Mouse (Mus musculus) urinary bladder, adult 2 months (tissue): ENCODE results near the gene Grap. TPM values are rescaled to one million over a fixed set of nuclear protein-coding genes. Genes with fewer than 3 reads are reported as not detected.
"Not testable (repeated sequence)": the region's sequence is repeated elsewhere in the genome, so short reads cannot be mapped to it uniquely, and the experiment has no call there.

Experiments
- DNase-seq: peaks from one replicate; pipeline ENCODE4 v3.0.0; 2022; ENCODE audit warnings: low spot score
- polyA plus RNA-seq: library from polyadenylated mRNA; depleted of rRNA; stranded (reverse); fragments of >200 nt; gene quantifications from 2 replicates; pipeline ENCODE4 v1.2.3, GENCODE M21; 2012

Gene Grap
- polyA plus RNA-seq, 1 experiment: 5.5 TPM

DNA sequence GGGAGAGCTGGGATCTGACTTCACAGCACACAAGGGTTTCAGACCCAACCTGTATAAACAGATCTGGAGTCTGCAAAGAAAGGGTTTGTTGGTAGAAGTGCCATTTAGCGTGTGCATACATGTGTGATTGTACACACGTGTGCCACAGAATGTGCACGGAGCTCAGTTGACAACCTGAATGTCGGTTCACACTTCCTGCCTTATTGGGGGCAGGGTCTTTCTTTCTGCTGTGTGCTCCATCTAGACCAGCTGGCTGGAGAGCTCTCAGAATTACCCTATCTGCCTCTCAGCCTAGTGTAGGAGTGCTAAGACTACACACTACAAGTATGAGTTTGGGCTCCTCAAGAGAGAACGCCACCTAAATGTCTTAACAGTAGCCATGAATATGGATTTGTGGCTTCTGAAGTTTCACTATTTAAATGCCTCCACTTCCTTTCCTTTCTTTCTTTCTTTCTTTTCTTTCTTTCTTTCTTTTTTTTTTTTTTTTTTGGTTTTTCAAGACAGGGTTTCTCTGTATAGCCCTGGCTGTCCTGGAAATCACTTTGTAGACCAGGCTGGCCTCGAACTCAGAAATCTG lies 13.4 kb upstream of the Grap start:
- DNase-seq: no peak

DNA sequence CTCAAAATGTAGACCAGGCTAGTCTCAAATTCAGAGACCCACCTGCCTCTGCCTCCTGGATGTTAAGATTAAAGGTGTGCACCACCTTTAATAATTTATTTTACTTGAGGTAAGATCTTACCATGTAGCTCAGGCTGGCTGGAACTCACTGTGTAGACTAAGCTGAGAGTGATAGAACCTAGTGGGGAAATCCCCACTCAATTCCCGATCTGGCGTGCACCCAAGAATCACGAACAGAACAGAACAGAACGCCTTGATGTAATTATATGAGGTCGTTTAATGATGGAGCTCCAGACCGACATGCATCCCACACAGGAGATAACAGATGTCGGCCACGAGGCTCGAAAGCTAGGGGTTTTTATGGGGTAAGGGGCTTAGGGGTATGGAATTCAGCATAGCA lies 12.5 kb upstream of the Grap start:
- not testable (repeated sequence) for DNase-seq

DNA sequence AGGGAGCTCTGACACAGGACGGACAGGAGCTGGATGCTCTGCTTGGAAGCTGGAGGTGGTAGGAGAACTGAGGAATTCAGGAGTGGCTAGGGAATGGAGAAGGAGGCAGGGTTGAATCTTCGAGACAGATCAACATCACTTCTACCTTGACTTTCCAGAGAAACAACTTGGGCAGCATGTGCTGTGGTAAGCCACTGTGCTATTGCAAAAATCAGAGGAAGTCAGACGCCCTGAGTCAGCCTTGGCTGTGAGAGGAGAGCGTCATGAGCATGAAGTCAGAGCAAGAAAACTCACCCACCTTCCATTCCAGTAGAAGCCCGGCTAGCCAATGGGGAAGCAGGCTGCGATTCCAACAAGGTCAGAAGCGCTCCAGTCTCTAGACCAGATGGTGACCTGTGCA lies 11.0 kb upstream of the Grap start:
- DNase-seq: no peak

DNA sequence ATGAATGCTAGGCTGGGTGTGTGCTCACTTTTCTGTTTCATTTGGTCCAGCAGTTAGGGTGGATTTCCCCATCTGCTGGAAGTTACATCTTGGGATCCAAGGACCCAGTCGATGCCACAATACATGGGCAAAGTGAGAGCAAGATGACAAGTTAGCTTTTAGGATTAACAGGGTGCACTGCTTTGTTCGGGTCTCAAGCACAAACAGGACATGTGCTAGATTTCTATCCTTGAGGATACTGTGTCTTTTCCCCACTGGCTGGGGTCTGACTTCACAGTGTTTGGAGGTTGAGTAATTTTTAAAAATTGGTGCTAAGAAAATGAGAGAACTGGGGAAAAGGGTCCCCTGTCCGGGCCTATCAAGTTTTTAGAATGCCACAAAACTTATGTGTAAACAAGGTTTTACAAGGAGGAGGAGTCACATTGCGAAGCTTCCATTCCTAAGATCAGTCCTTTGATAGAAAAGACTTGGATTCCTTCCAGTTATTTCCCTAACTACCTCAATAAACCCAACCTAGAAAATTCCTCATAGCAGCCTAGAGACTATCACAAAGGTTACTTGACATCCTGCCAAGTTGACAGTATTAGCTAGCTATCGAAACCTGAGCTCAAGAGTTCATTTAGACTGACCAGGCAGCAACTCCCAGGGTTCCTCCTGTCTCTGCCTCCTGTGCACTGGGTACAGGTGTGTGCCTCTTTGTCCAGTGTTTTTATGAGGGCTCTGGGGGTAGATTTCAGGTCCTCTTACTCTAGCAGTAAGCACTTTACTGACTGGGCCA lies 9.7 kb upstream of the Grap start:
- DNase-seq: no peak

DNA sequence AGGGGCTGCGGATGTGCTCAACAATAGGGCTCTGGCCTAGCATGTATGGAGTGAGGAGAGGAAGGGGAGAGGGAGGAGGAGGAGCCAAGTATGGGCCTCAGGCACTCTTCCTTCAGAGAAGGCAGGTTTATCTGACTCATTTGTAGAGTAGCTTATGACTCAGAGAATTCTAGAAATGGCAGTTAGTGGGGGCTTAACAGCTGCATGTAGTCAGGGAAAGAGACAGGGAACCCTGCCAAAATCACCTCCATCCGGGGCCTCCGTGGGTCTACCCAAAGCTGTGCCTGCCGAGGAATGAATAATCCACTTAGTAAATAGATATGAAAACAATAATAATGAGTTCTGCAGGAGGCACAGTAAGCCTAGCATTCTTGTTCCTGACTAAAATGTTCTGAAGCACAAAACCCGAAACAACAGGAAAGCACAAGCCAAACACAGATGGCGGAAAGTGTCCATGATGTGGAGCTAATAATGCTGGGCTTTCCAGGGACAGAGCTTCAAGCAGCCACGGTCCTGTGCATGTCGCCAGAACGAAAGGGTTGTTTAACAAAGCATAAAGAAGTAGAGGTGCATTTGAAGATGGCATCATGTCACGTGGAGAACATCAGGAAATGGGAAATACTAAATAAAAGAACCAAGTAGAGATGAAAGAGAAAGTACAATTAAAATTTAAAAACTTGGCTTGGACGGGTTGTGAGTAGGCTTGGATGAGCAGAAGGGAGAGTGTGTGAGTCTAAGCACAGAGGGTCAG lies 8.3 kb upstream of the Grap start:
- DNase-seq: no peak

DNA sequence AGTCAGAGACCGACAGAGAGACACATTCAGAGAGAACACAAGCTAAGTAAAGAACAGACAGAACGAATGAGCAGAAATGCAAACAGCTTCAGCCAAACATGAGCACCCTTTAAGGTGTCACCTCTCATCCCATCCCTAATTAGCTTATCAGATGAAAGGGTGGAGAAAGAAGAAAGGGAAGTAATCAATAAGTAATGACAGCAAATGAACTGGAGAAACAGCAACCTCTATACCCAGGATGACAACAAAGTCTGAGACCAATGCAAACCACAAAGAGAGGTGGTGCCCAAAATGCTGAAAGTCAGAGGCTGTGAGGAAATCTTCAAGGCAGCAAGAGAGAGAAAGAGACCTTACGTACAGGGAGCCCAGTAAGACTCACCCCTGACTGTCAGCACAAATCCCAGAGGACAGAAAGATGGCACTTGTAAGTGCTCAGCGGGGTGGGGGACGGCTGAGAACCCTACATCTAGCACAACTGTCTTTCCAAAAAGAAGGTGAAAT lies 7.7 kb upstream of the Grap start:
- no peak for DNase-seq

DNA sequence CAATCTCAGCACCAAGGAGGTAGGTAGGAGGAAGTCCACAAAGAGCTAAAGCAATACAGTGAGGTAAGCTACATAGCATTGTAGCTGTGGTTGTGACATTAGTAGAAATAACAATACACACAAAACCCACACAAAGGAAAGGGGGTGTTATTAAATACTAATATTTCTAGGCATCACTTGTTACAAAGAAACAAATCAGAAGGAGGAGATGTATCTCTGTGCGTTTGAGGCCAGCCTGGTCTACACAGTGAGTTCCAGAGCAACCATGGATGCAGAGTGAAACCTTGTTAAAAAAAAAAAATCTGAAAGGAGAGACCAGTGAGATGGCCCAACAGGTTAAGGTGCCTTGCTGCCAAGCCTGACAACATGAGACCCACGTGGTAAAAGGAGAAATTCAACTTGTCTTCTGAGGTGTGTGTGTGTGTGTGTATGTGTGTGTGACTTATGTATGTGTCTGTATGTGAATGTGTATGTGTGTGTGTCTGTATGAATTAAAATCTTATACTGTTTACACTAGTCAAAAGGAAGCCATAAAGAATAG lies 6.5 kb upstream of the Grap start:
- no peak for DNase-seq

DNA sequence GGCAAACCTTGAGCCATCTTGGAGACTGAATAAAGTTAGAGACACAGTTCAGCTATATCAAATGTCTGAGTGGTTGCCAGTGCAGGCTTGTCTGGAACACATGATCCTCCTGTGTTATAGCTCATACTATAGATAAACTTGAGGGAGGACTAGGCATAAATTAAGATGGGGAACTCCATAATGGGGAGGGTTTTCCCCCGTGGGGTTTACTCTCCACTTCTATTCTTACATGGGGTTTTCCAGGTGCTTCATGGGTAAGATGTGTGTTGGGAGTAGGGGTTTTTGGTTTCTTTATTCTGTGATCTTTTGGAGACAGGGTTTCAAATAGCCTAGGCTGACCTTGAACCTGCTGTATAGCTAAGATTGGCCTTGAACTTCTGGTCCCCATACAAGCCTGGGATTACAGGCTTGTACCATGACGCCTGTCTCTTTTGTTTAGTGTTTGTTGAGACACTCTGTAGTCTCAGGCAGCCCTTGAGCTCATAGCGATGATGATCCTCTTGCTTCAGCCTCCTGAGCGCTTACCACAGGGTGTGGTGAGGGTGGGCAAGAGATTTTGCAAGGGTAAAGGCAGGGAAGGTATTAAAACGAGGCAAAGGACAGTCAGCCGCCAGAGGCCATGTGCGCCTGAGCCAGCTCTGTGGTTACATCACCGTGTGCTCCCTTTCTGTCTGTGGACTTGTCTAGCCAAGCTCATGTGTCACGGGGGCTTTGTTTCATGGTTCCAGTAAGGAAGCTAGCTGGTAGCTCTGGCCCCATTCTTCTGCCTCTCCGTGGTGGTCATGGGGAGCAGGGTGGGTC lies 5.8 kb upstream of the Grap start:
- DNase-seq: no peak

DNA sequence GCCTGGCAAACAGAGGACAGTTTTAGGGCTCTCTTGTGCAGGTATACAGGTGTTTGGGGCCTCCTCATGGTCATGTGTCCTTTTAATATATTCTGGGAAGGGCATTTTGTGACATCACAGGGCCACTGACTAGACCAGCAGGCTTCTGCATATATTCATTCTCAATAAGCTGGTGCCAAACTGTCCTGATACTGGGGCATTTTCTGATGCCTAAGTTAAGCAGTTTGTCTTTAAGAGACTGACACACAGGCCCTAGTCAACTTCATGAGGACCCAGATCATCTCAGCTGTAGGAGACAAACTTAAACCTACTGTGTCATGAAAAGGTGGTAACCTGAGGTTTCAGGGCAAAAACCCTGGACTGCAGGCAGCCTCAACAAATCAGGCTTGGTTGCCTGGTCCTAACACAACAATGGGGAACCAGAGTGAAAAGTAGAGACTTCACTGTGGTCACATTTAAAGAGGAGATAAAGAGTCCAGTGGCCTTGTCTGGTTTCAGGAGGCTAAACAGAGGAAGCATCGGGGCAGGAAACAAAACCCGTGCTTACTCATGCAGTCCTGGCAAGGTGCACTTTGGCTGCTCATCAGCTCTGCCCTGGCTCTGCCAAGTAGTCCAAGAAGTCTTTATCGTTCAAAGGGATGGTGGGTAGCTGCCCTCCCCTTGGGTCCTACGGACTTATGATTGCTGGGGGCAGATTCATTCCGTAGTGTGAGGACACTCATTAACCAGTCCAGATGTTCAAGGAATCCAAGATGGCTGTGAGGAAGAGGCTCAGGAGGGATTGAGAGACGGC lies 4.9 kb upstream of the Grap start:
- no peak for DNase-seq

DNA sequence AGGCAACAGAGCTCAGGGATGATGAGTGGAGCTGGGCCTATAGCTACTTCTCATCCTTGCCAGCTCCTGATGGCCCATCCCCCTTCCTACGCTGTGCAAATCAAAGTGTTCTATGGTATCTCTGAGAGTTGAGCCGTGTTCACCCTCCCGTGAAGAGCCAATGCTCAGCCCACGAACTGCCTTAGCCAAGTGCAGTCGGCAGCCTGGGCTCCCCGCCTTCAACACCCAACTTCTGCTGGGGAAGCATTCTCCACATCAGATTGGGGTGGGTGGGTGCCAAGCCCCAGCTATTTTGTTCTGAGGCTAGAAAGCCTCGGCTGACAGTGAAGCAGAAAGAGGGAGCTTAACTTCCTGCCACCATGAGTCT lies 4.3 kb upstream of the Grap start:
- no peak for DNase-seq

DNA sequence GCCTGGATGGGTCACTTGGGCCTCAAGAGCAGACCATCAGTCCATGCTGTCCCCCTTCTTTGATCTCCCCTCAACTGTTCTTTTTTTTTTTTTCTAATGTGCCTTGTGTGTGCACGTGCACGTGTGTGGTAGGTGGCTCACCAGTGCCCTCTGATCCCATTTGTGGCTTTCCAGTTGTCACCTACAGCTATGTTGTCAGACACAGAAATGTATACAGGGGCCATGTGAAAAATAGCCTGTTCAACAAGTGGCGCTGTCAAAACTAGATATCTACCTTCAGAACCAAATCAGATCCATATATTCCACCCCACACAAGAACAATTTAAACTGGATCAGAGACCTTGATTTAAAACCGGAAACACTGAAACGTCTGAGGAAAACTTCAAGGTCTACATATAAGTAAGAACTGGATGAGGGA lies 3.9 kb upstream of the Grap start:
- DNase-seq: no peak

DNA sequence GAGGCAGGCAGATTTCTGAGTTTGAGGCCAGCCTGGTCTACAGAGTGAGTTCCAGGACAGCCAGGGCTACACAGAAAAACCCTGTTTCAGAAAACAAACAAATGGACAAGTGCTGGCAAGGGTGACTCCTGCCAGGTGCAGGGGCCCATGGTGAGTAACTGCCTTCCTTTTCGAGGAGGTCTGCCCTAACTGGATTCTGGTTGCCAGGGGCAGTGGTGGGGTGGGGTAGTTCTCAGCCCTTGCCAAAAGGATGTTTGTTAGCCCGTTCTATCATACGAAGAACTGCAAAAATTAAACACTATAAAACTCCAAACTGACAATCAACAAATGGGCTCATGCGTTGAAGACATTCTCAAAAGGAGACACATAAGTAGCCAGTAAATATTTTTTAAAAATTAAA lies 3.4 kb upstream of the Grap start:
- DNase-seq: no peak

DNA sequence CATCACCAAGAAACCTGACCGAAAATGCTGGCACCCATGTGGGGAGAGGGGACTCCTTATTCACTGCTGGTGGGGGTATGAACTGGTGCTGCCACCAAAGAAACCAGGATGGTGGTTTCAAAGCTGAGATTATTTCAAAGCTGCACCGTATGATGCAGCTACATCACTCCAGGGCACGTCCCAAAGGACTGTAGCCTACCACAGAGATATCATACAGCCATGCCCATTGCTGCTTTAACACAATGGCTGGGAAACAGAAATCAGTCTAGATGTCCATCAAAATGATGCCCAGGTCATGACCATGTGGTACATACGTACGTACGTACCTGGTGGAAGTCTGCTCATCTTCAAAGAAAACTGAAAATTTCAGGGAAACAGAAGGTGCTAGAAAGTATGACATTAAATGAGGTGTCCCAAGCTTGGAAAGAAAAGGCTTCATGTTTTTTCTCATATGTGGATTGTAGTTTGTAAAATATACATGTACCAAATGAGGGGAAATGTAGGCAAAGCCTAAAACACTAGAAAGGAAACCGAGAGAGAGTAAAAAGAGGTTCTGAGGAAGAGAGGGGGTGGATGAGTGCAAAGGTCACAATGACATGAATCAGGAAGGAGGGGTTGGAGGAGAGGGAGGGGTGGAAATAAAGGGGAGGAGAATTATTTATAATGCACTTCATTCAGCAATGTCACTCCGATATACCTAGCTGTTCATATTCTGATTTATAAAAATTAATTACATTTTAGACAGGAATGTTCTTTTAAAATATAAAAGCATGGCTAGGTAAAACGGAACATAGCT lies 2.4 kb upstream of the Grap start:
- no peak for DNase-seq

DNA sequence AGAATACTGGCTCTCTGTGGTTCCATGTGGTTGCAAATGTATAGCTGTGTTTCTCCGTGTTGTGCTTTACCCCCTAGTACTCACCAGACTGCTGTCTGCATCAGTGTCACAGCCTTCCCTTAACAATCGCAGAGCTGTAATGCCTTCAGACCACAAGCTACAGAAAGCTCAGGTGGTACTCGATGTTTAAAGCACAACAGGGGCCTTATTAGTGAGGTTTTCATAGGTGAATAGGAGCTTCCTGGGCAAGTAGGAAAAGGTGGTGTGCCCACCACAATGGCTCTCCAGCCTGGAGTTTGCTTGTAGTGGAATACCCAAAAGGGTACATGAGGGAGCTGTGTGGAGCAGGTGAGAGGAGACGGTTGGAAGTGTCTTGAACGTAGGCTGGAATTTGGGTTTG lies 849 bp upstream of the Grap start:
- no peak for DNase-seq

DNA sequence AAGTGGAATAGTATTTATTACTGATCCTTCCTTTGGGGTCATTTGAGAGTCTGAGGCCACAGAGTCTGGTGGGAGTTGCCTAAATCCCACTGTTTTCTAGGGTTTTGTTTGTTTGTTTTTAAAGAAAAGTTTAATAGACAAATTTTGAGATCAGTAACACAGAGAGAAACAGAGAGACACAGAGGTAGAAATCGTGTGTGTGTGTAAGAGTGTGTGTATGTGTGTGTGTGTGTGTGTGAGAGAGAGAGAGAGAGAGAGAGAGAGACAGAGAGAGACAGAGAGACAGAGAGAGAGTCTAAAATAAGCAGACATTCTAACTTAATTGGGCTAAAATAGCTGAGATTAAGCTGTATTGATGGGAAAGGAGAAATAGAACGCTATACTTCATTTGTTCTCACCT lies 503 bp downstream of the Grap start:
- no peak for DNase-seq

DNA sequence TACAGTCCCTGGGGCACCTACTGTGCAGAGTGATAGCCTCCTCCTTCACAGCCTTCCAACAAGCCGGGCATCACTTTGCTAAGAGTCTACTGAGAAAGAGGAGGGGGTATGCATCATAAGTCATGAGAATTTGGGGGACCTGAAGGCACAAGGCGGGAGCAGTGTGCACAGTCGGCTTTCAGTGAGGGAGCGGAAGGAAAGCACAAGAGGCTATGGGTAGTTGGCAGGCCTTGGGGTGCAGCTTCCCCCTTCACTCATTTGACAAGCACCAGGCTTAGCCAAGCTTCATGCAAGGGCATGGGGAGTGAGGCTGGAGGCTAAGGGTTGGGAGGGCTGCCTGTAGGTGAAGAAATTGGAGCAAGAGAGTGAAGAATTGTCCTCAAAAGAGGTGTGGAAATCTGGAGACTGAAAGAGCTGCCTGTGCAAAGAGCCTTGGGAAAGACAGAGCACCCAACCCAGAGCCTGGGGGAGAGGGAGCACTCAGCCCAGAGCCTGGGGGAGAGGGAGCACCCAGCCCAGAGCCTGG lies 1.8 kb downstream of the Grap start:
- no peak for DNase-seq

DNA sequence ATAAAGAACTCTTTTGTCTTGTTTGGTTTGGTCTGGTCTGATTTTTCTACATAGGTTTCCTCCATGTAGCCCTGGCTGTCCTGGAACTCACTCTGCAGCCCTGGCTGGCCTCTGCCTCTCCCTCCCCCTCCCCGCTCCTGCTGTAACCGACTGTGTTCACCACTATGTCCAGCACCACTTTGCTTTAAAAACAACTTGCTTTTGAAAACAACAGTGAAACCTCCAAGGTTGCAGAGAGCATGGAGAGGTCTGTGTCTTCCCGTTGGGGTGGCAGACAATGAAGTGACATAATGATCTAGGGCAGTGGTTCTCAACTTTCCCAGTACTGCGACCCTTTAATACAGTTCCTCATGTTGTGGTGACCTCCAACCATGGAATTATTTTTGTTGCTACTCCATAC lies 2.6 kb downstream of the Grap start:
- no peak for DNase-seq

DNA sequence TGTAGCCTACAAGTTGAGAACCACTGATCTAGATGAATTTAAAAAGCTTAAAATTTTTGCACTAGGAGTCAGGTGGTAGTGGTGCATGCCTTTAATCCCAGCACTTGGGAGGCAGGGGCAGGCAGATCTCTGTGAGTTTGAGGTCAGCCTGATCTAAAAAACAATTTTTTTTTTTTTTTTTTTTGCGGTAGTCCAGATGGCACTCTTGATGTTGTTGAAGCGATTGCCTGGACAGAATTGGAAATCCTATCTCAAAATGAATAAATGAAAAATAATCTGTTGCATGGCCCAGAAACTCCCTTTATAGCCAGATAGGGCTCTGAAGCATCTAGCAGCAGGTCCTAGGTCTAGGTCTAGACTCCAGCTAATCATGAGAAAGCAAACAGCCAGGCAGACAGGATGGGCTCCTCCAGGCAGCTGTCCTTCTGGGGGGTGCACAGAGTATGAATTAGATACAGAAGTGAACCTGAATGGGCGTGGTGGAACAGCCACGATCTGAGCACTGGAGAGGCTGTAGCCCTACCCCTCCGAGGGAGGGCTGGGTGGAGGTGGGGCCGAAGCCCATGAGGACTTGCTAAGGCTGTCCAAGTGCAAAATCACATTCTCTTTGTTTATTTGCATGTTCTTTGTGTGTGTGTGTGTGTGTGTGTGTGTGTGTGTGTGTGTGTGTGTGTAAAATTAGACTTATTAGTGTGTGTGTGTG lies 3.2 kb downstream of the Grap start:
- no peak for DNase-seq

DNA sequence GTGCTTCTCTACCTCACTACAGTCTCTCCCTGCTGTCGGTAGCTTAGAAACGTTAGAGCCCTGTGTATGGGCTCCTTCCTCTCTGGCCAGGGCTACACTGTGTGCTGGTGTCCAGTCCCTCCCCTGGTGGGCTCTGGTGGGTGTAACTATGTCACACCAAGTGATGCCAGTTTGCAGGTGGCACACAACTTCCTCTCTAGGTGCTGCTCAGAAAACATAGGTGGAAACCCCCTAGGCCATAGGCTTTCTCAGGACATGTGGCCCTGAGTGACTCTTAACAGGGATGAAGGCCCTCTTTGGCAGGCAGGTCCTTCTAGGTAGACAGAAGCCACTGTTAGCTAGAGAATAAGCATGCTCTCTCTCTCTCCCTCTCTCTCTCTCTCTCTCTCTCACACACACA lies 4.4 kb downstream of the Grap start:
- no peak for DNase-seq
